Mouse (Mus musculus): Measurements from ENCODE around the gene S1pr4.

Gene S1pr4

GRCm38 (mm10) chr10:81500032-81500431, at the start of gene S1pr4:
Gene S1pr4, minus strand, starts transcription at chr10:81500132.
- DNase-seq (ENCODE audit: low spot score in 2 of 2) = no peak

DNA sequence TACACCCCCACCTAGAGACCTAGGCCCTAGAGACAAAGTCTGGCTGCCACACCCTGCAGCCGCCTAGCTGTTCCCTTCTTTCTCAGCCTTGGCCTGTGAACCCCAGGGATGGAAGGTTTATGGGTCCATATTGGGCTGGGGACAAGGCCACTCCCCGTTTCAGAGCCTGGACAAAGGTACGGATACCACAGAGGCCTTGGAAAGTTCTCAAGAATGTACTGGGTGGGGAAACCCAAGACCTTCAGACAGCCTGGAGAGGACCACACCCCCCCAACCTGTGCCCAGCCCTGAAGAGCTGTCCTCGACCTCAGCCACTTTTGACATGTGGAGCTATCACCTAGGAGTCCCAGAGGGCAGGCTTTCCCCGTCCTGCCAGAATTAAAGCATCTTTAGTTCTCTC, 49.0 kb upstream of the S1pr4 start:
- DNase-seq (ENCODE audit: low spot score in 2 of 2) = no peak

DNA sequence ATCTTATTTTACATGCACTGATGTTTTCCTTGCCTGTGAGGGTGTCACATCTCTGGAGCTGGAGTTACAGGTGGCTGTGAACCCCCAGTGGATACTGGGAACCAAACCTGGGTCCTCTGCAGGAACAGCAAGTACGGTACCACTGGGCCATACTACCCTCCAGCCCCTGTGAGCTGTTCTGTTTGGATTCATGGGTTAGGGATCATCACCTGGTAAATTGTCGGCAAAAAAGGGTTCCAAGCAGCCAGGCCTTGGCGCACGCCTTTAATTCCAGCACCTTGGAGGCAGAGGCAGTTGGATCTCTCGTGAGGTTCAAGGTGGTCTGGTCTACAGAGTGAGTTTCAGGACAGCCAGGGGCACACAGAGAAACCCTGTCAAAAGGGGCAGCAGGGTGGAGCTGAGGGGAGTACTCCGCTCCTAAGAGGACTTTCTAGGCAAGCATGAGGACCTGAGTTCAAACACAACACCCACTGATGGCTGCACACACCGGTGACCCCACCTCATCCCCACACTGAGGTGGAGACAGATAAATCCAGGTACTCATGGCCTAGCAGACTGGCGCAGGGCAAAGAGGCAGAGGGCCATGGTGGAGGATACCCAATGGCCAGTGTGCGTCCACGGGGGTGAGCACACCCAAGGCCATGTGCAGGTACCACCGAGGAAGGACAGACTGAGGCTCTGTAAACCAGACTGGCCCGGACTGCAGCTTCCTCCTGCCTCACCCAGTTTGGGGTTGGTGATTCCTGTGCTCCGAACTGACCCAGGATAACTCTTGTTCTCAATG, 47.0 kb upstream of the S1pr4 start:
- DNase-seq (ENCODE audit: low spot score in 2 of 2) = no peak

DNA sequence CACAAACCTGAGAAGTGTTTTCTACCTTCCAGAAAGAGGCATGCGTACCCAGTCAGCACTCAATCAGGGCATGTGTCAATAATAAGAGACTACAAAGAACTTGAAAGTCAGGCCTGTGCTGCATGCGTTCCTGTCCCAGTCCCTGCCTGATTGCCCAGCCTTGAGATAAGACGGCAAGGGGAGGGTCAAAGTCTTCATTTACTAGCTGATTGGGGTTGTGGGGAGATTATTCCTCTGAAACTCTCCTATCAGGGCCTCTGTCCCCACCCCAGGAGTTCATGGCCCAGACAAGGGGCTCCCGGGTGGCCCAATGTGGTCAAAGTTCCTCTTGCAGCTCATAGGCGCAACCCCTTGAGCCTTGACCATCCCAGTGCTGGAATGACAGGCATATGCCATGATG, 46.4 kb upstream of the S1pr4 start:
- DNase-seq (ENCODE audit: low spot score in 2 of 2) = no peak

GRCm38 (mm10) chr10:81545161-81545747, 45.3 kb upstream of the S1pr4 start, which contains the start of gene Gna11:
Gene Gna11, minus strand, starts transcription at chr10:81545190.
- peak; percentile 100 for DNase-seq (ENCODE audit: low spot score in 2 of 2)

GRCm38 (mm10) chr10:81544296-81545160, 44.6 kb upstream of the S1pr4 start:
- DNase-seq (ENCODE audit: low spot score in 2 of 2) = no peak

DNA sequence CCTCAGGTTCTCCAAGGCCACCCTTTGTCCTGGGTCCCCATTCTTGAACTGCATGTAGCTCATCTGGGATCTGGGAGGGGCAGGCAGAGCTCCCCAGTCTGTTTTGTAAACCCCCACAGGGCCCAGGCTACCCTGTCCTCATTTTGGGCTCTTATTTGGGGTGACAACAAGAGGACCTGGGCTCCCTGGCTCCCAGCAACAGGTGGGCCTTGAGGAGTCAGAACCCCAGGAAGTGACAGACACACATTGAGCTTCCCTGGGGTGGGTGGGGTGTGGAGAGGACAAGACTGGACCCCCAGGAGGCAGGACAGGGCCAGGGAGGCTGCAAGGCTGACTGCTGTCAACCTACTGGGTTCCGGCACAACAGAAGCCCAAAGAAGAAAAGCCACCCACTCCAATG, 43.7 kb upstream of the S1pr4 start:
- DNase-seq (ENCODE audit: low spot score in 2 of 2) = no peak

DNA sequence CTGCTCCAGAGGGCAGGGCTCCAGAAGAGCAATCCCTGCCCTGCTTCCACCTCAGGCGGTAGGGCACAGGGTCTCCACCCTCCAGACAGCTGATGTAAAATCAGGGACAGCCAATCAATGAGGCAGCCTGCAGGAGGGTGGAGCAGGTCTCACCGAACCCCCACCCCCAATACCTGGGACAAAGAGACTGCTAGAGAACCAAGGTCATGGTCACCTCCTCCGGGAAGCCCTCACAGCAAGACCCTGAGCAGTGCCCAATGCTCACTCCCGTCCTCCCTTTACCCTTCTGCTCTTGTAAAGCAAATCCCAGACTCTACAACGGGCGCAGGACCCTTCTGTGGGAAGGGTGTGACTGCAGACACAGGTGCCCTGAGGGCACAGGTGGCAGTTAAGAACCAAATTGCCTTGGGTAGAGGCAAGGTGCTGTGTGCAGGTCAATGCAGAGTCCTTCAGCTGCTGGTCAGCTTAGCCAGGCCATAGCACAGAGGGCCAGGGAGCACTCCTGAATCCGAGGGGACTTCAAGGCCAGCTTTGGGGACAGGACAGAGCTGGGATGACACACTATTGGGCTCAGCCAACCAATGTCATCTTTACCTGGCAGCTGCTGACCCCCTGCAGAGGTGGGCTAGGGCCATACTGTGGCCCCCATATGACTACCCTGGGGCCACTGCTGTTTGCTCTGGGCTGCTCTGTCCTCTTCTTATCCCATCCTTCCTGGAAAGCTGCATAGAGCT, 43.0 kb upstream of the S1pr4 start:
- no peak for DNase-seq (ENCODE audit: low spot score in 2 of 2)

DNA sequence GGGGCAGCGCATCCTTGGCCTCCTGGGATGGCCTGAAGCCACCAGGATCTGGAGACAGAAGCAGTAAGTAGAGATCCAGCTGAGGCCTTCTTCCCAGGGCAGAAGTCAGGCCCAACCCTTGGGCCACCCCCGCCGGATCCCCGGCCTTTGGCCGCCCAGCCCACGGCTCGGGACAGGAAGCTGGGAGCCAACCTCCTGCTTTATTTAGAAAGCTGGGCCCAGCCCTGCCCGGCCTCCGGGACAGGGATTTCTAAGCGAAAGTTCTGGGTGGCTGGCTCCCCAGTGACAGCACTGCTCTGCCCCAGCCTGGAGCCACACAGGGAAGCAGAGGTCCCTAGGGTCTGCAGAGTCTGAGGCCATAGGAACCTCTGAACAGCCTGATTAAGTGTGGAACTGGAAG, 41.9 kb upstream of the S1pr4 start:
- DNase-seq (ENCODE audit: low spot score in 2 of 2) = peak in 1 of 2 experiments; percentile 65

DNA sequence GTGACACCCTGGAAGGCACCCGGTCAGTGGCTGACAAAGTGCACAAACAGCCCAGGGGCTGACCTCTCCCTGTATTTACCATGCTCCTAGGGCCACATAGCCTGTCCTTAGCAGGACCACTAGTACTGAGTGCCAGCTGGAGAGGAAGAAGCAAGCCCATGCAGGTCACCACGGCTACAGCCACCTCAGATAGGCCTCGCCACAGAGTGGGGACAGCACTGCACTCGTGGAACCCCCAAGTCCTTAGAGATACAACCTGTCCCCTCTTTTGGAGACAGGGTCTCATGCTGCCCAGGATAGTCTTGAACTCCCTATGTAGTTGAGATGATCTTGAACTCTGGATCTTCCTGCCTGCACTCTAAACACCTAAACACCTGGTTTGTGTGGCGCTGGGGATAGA, 41.4 kb upstream of the S1pr4 start:
- no peak for DNase-seq (ENCODE audit: low spot score in 2 of 2)

GRCm38 (mm10) chr10:81538321-81539048, 38.6 kb upstream of the S1pr4 start:
- DNase-seq (ENCODE audit: low spot score in 2 of 2) = no peak

DNA sequence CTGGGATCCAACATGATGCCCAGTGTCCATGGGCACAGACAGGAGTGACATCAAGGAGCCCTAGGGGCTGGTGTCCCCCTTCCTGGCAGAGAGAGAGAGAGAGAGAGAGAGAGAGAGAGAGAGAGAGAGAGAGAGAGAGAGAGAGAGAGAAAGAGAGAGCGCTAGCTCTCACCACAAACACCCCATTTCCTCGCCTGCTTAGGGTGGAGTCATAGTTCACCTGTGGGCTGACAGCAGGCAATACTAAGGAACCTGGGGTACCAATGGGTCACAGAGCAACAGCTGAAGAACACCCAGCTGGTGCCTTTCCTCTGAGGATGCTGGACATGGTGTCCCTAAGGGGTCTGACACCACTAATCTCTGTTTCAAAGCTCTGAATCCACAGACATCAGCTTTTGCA, 37.5 kb upstream of the S1pr4 start:
- DNase-seq (ENCODE audit: low spot score in 2 of 2) = no peak

DNA sequence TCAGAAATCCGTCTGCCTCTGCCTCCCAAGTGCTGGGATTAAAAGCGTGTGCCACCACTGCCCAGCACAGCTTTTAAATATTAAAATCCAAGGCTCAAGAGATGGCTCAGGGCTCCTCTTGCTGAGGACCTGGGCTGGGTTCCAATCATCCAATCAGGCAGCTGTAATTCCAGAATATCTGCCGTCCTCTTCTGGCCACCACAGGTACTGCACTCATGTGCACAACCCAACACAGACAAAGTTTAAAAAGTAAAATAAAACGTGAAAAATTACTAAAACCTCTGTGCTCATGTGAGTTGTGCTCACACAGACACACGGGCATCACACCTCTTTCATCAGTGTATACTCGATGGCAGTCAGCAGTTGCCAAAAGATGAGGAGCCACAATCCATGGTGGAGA, 36.8 kb upstream of the S1pr4 start:
- DNase-seq (ENCODE audit: low spot score in 2 of 2) = no peak

GRCm38 (mm10) chr10:81534826-81535225, 34.9 kb upstream of the S1pr4 start:
- no peak for DNase-seq (ENCODE audit: low spot score in 2 of 2)

DNA sequence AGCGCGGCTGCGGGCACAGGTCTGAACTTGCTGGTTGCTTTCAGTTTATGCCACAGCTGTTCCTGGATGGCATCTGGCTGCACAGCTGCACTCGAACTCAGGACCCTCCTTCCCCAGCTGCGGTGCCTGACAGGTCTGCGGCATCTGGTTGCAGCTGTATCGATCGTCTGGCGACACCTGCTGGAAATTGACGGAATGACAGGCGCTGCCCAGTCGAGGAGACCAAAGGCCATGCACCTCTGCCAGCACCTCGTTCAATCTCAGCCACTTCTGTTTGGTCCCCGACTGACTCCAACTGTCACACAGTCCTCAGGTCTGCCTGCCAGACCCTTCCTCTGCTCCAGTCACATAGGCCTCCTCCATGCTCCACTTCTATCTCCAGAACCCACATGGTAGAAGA, 26.8 kb upstream of the S1pr4 start:
- DNase-seq (ENCODE audit: low spot score in 2 of 2) = peak; percentile 85 to 87

GRCm38 (mm10) chr10:81525017-81525694, 25.2 kb upstream of the S1pr4 start:
- DNase-seq (ENCODE audit: low spot score in 2 of 2) = peak; percentile 62 to 70

DNA sequence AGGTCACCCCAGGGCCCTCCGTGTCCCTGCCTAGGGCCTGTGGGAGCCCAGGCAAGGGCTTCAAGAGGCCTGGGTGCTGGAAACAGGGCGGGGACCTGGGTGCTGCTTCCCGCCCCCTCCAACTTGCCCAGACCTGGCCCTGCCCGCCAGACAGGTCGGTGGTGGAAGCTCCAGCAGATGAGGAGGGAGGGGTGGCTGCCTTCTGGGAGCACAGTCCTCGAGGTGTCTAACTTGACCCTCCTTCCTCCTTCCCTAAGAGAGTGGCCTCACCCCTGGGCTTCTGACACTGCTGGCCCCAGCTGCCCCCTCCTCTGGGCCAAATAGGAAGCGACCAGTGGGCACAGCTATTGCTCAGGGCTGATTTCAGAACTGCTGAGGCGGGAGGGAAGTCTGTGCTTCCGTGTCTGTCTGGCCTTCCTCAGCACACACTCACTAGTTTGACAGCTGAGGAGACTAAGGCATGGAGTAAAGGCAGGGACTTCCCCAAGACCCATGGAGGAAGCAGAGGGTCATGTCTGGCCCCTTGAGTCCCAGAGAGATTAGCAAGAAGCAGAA, 24.2 kb upstream of the S1pr4 start, which contains the start of gene Gna15:
Gna15 (minus strand) TSS at position 175 of the 555 bp plus-strand sequence.
- peak; percentile 57 to 74 for DNase-seq (ENCODE audit: low spot score in 2 of 2)

- peak in 1 of 2 experiments; percentile 40 for DNase-seq (ENCODE audit: low spot score in 2 of 2)
Observed at GRCm38 (mm10) chr10:81523570-81523969, 23.6 kb upstream of the S1pr4 start.

DNA sequence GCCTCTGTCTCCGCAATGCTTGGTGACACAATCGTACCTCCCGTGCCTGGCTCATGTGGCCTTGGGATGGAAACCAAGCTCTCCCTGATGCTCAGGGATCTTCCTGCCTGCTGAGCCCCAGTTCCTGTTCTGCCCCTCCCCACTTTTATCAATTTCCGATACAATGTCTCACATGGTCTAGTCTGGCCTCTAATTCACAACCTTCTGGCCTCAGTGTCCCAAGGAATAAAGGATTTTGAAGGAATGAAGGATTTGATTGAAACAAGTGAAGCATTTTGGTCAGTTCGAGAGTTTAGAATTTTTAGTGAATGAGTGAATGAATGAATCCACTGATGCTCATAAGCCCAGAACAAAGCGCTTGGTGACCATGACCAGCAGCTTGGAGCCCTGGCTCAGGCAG, 23.2 kb upstream of the S1pr4 start:
- no peak for DNase-seq (ENCODE audit: low spot score in 2 of 2)

GRCm38 (mm10) chr10:81519978-81520365, 20.0 kb upstream of the S1pr4 start:
- no peak for DNase-seq (ENCODE audit: low spot score in 2 of 2)
